Mouse (Mus musculus) ovary, postnatal 14 days (tissue): ENCODE data around the gene Ncoa3.
A peak's percentile ranks its signal among the peaks of the same experiment; 100 is the strongest.

Experiments
- DNase-seq: peaks from one replicate; pipeline ENCODE4 v3.0.0; 2022; ENCODE audit warnings: low spot score

The Ncoa3 gene

DNA sequence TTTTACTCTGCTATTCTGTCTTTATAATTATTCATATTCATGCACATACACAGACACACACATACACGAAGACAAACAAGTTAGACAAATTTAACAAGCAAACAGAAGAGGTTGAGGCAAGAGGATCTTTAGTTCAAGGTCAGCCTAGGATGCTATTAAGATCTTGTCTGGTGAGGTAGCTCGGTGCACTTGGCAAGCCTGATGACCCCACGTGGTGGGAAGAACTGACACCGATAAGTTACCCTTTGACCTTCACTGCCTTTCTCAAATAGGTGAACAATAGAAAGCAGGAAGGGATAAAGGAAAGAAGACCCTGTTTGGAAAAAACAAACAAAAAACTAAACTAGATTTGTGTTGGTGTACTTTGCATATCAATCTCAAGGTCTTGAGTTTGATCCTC, 10.0 kb downstream of the Ncoa3 start:
- DNase-seq, result no peak

DNA sequence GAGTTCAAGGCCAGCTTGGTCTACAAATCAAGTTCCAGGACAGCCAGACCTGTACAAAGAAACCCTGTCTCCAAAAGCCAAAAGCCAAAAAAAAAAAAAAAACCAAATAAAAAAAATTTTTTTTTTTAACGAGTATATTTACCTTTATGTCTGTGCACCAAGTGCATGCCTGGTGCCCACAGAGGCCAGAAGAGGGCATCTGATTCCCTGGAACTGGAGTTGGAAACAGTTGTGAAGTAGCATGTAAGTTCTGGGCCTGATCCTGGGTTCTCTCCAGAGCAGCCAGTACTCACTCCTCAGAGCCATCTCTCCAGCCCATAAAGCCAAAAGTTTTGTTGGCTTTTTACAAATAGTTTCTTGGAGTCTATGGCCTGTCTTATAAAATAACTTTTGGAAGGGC, 10.6 kb downstream of the Ncoa3 start:
- no peak for DNase-seq

DNA sequence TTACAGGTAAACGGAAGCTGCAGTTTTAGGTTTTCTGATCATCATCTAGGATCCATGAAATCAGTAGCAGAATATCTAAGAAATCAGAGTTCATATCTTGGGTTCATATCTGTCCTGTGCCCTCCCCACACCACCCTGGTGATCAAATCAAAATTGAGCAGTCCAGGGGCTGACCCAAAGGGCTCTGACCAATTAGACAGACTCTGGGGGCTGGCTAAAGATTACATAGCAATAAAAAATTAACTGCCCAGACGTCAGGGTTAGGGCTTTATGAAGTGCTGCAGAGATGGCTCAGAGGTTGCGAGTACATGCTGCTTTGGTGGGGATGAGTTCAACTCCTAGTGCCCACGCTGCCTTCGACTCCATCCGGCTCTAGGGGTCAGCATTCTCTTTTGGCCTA, 14.6 kb downstream of the Ncoa3 start:
- no peak for DNase-seq

- no peak for DNase-seq
These were observed 16.3 kb downstream of the Ncoa3 start for GRCm38 (mm10) chr2:166008558-166009392.

DNA sequence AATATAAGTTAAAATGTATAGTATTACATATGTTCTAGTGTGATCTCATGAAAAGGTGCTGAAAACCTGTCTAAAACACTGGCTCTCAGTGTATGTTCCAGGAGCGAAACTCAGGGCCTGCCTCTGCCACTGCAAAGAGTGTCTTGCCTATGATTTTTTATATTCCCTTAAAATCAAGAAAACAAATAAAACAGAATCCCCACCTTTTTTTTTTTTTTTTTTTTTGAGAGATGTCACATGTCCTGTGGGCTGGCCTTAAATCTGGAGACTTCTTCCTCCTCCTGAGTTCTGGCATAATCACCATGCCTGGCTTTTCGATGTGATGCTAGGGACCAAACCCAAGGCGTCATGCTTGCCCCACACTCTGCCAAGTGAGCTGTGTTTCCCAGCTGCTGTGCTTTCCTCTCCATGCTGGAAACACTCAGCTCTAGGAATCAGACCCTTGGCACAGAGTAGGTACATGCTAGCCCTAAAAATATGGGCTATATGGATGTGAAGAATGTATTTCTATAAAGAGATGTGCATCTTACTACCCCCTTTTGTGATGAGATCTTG, 17.0 kb downstream of the Ncoa3 start:
- no peak for DNase-seq

GRCm38 (mm10) chr2:166010321-166010720, 17.9 kb downstream of the Ncoa3 start:
- DNase-seq, result no peak

DNA sequence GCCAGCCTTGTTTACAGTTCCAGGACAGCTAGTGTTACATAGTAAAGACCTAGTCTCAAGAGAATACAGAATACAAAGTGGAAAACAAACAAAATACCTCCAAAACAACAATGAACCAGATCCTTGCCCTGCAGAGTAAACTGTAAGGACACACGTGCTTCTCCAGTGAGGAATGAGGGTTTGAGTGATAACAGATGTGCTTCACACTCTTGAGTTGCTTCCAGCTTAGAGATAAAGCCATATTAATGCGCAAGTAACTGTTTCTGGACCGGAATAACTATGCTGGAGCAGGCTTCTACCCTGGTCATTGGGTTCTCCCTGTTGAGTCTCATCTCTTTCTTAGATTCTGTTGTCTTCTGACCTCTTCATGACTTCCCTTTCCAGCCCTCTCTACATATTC, 19.0 kb downstream of the Ncoa3 start:
- no peak for DNase-seq

DNA sequence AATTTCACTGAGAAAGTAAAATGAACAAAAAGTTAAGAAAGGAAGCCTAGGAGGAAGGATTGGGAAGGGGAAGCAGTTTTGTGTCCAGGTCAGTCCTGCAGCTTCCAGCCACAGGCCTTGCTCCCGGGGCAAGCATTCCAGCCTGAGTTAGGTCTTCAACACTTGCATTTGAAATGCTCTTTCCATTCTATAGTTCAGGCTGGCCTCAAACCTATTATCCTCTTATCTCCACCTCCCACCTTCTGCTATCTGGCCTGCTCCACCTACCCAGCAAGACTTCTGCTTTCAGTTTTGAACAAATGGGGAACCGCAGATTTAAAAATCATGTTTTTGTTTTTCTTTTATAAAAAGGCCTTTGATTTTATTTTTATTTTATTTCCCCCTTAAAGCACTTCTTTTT, 19.7 kb downstream of the Ncoa3 start:
- no peak for DNase-seq

DNA sequence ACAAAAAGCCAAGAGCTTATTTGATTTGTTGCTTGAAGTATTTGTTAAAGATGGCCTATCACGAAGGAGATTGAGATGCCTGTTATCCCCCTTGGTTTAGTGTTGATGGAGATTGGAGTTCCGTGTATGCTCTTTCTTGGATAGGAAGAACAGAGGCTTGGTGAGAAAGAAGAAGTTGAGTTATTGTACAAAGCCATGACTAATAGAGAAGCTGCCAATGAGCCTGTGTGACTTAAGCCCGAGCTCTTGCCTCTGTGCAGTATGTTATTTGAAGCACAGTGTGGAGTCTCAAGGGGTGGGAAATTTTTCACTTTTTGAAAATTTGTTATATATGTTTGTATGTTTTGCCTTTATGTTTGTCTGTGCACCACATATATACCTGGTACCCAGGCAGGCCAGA, 26.3 kb downstream of the Ncoa3 start:
- DNase-seq, result no peak

DNA sequence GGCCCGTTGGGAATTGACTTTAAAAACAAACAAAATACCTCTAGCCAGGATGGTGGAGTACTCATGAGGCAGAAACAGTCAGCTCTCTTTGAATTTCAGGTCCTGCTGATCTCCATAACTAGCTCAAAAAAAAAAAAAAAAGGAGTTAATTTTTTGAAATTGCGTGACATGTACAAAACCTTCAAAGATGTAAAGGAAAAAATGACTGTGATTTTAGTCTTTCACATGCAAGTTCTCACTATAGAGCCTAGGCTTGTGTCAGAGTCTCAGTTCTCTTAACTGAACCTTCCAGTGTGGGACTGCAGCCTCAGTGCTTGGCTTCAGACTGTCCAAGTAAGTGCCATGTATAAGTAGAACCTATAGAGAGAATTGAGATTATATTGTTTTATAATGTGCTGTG, 27.6 kb downstream of the Ncoa3 start:
- DNase-seq, result no peak

DNA sequence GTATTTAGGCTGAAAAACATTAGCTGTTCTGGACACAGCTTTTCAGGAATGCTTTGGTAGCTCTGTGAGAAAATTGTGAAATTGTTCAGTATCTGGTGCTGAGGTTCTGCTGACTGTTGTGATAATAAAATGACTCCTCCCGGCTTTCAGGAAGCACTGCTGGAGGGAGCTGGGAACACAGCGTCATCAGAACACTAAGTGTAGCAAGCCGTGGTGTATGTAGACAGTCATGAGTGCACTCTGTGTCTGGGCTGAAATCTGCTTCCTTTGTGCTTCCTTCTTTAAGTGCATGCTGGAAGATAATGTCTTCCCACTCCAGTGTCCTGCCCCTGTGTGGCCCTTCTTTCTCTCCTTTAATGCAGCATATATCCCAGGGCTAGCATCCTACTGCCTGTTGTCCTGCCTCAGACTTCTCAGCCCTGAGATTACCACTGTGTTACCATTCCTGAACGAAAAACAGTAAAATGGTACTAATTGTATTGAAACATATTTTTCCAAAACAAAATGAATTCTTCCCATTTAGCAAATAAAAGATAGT, 28.7 kb downstream of the Ncoa3 start:
- DNase-seq, result no peak

- no peak for DNase-seq
These were observed 29.2 kb downstream of the Ncoa3 start for GRCm38 (mm10) chr2:166021642-166022041.

DNA sequence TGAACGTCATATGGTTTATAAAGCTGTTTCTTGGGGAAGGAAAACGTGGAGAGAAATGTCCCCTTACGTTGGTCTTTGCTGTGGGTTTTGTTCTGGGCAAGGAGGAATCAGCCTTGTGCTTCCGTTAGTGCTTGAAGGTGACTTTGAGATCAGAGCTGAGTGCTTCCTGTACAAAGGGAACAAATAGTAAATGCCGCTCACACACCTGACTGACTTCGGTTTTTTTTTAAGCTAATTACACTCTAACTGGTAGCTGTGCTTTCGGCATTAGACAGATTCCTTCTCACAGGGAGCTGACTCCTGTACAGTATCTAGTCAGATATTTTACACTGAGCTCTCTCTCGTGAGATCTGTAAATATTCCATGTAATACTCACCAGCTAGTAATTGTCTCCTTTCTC, 29.9 kb downstream of the Ncoa3 start:
- no peak for DNase-seq

DNA sequence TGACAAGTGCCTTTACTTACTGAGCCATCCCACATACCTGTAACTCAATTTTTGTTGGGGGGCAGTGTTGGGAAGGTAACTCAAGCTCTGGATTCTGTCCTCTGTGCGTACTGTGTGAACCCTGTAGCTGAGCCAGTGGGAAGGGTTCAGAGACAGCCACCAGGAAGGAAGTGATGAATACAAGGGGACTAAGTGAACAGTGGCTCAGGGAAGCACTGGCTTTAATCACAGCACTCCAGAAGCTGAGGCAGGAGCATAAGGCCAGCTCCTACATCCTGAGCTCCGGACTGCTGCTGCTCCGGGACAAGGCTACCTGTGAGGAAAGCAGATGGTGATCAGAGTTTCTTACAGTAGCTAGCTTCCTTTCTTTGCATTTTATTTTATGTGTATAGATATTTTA, 31.6 kb downstream of the Ncoa3 start:
- DNase-seq, result no peak

DNA sequence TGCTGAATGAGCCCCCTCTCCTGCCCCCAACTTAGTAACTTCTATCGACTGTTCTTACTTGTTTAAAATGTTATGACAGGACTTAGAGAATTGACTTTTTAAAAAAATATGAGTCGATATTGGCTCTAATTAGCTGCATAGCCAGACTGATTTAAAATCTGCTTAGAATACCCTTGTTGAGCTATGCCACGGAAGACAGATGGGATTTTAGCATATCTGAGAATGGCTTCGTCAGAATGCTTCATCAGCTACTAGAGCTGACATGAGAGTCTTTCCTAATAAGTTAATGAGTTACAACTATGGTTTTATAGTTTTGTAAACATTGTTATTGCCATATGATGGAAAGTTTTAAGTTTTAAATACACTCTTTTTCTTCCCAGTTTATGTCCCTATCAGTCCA, 32.2 kb downstream of the Ncoa3 start:
- no peak for DNase-seq

- DNase-seq, result no peak
These were observed 33.5 kb downstream of the Ncoa3 start for GRCm38 (mm10) chr2:166025943-166026342.

GRCm38 (mm10) chr2:166027834-166028233, 35.4 kb downstream of the Ncoa3 start:
- no peak for DNase-seq

DNA sequence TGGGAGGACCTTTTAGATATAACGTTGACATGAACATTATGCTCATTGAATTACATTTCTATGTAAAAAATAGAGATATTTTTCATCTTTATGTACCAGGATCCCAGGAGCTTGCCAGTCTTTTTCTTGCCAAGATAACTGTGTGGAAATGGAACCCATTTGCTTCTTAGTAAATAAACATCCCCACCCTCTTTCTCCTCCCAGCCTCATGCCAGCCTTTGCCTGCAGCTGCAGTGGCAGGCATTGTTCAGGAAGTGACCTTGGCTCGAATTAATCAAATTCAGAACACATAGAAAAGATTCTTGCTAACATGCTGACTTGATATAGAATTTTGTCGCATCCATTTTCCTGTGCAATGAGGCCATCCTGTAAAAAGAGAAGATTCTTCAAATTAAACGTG, 36.8 kb downstream of the Ncoa3 start:
- DNase-seq, result no peak

DNA sequence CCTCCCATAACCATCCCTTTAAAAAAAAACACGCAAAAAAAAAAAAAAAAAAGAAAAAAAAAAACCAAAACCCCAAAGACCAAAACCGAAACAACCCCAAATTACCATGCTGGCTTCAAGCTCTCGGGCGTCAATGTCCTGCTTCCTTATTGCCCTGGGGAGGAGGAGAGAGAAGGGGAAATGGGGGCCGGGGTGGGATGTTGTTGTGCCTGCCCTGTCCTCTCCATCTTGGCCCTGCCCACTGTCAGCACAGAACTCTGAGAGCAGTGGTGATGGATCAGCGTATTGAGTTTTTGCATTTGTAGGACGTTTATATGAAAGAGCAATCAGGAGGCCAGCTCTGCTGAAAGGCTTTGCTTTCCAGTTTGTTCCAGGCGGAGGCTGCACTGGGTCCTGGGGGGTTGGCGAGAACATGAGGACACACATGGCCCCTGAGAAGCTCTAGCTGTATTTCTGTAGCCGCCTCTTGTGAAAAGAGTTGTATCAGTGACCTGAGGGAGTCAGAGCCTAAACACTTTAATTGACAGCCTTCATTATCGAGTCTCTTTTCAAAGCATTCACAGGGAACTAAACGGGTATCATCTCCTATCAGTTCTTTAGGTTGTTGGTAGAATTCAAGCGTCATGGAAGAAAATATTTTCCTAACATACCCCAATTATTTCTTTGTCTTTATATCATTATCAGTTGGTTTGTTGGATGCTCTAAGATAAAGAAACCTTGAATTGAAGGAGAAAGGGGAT, 38.0 kb downstream of the Ncoa3 start:
- no peak for DNase-seq

DNA sequence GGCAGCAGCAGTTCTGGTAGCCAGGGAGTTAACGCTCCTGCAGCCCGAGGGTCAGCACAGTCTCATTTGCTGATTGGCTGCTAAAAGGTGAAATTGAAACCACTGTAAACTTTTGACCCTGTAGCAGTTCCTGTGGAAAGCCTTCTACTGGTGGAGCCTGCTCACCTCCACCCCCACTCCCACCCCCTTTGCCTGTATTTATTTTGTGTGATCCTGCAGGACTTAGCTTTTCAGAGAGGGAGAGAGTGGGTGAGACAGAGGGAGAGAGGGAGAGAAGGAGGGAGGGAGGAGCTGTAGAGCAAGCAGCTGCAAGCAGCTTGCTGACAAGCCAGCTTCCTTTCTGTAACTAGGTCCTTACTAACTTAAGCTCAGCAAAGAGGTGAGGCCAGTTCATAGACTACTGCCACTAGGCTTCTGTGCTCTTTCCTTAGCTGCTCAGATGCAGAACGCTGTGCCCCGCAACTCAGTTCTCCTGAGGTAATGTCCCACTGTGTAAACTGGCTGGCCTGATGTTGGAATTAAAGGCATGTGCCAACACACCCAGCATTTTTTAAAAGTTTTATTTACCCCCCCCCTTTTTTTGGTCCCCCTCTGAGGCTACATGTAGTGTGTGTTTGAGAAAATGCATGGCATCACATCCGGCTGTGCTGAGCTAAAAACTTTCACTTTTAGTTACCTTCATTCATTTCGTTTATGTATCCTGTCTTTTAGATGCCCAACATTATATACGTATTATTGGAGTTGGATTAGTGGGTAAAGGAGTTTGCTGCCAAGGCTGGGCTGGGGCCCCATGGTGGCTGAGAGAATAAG, 38.9 kb downstream of the Ncoa3 start:
- DNase-seq, result peak; percentile 42

- DNase-seq, result no peak
These were observed 40.2 kb downstream of the Ncoa3 start for GRCm38 (mm10) chr2:166032628-166033027.

DNA sequence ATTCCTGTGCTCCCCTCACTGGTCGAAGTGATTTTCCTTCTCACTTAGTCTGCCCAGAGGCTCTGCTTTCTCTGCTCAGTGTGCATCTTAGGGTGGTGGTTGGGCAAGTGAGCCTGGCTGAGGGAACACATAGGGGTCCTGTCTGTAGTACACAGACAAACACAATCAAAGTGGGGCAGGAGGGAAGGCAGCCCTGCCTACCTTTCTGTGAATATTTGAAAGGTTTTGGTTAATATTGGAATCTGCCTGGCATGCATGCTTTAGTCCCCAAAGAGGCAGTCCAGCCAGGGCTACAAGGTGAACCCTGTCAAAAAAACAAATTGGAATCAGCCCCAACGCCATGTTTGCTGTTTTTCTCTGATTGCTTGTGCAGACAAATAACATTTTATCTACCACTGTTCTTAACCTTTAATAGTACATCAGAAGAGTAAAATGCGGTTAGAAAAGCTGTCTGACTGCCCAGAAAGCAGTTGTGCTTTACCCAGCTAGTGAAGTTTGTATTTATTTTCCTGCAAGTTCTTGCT, 42.6 kb downstream of the Ncoa3 start:
- DNase-seq, result no peak
